Mouse (Mus musculus): ENCODE data around the gene Rrad.
A peak's percentile ranks its signal among the peaks of the same experiment; 100 is the strongest.

Gene Rrad

GRCm38 (mm10) chr8:104601386-104601785 lies 29.7 kb downstream of the Rrad start:
- Histone ChIP-seq H3K36me3 (ENCODE audit: control insufficient read depth, insufficient read depth, low read length, poor library complexity, severe bottlenecking) (no peaks in the 10 kb centered on the region), H3K27me3 (ENCODE audit: control insufficient read depth, insufficient read depth, low read length, poor library complexity, severe bottlenecking) (no peaks in the 10 kb centered on the region)
- DNase-seq (ENCODE audit: low read depth, low spot score), result no peak

GRCm38 (mm10) chr8:104598496-104598895 lies 32.6 kb downstream of the Rrad start:
- Histone ChIP-seq H3K27me3 (ENCODE audit: control insufficient read depth, insufficient read depth, low read length, poor library complexity, severe bottlenecking) (no peaks in the 10 kb centered on the region), H3K36me3 (ENCODE audit: control insufficient read depth, insufficient read depth, low read length, poor library complexity, severe bottlenecking) (no peaks in the 10 kb centered on the region)
- no peak for DNase-seq (ENCODE audit: low read depth, low spot score)

- DNase-seq (ENCODE audit: low read depth, low spot score), result no peak
- Histone ChIP-seq H3K36me3 (ENCODE audit: control insufficient read depth, insufficient read depth, low read length, poor library complexity, severe bottlenecking) (no peaks in the 10 kb centered on the region), H3K27me3 (ENCODE audit: control insufficient read depth, insufficient read depth, low read length, poor library complexity, severe bottlenecking) (no peaks in the 10 kb centered on the region)
These were observed 33.5 kb downstream of the Rrad start for GRCm38 (mm10) chr8:104597656-104598055.

- Histone ChIP-seq H3K27me3 (ENCODE audit: control insufficient read depth, insufficient read depth, low read length, poor library complexity, severe bottlenecking) (no peaks in the 10 kb centered on the region), H3K36me3 (ENCODE audit: control insufficient read depth, insufficient read depth, low read length, poor library complexity, severe bottlenecking) (no peaks in the 10 kb centered on the region)
- no peak for DNase-seq (ENCODE audit: low read depth, low spot score)
These were observed 35.2 kb downstream of the Rrad start for GRCm38 (mm10) chr8:104595773-104596536.

- no peaks in the 10 kb centered on the region for H3K27me3 ChIP-seq (ENCODE audit: control insufficient read depth, insufficient read depth, low read length, poor library complexity, severe bottlenecking)
- no peaks in the 10 kb centered on the region for H3K36me3 ChIP-seq (ENCODE audit: control insufficient read depth, insufficient read depth, low read length, poor library complexity, severe bottlenecking)
- no peak for DNase-seq (ENCODE audit: low read depth, low spot score)
These were observed 36.3 kb downstream of the Rrad start for GRCm38 (mm10) chr8:104594611-104595362.

GRCm38 (mm10) chr8:104593536-104594325 lies 37.4 kb downstream of the Rrad start:
- Histone ChIP-seq H3K36me3 (ENCODE audit: control insufficient read depth, insufficient read depth, low read length, poor library complexity, severe bottlenecking) (no peaks in the 10 kb centered on the region), H3K27me3 (ENCODE audit: control insufficient read depth, insufficient read depth, low read length, poor library complexity, severe bottlenecking) (no peaks in the 10 kb centered on the region)
- DNase-seq (ENCODE audit: low read depth, low spot score), result no peak

GRCm38 (mm10) chr8:104592566-104592965 lies 38.6 kb downstream of the Rrad start:
- no peak for DNase-seq (ENCODE audit: low read depth, low spot score)
- no peaks in the 10 kb centered on the region for H3K27me3 ChIP-seq (ENCODE audit: control insufficient read depth, insufficient read depth, low read length, poor library complexity, severe bottlenecking)
- H3K36me3 ChIP-seq (ENCODE audit: control insufficient read depth, insufficient read depth, low read length, poor library complexity, severe bottlenecking), result no peaks in the 10 kb centered on the region

GRCm38 (mm10) chr8:104591856-104592255 lies 39.3 kb downstream of the Rrad start:
- no peaks in the 10 kb centered on the region for H3K36me3 ChIP-seq (ENCODE audit: control insufficient read depth, insufficient read depth, low read length, poor library complexity, severe bottlenecking)
- H3K27me3 ChIP-seq (ENCODE audit: control insufficient read depth, insufficient read depth, low read length, poor library complexity, severe bottlenecking), result no peaks in the 10 kb centered on the region
- DNase-seq (ENCODE audit: low read depth, low spot score), result no peak

- Histone ChIP-seq H3K27me3 (ENCODE audit: control insufficient read depth, insufficient read depth, low read length, poor library complexity, severe bottlenecking) (no peaks in the 10 kb centered on the region), H3K36me3 (ENCODE audit: control insufficient read depth, insufficient read depth, low read length, poor library complexity, severe bottlenecking) (no peaks in the 10 kb centered on the region)
- peak; percentile 94 for DNase-seq (ENCODE audit: low read depth, low spot score)
These were observed 39.8 kb downstream of the Rrad start, which contains the start of gene Pdp2 for GRCm38 (mm10) chr8:104591133-104591834. Gene Pdp2 (plus strand): TSS chr8:104591451.

GRCm38 (mm10) chr8:104590284-104590683 lies 40.8 kb downstream of the Rrad start:
- no peak for DNase-seq (ENCODE audit: low read depth, low spot score)
- no peaks in the 10 kb centered on the region for H3K36me3 ChIP-seq (ENCODE audit: control insufficient read depth, insufficient read depth, low read length, poor library complexity, severe bottlenecking)
- H3K27me3 ChIP-seq (ENCODE audit: control insufficient read depth, insufficient read depth, low read length, poor library complexity, severe bottlenecking), result no peaks in the 10 kb centered on the region

- no peaks in the 10 kb centered on the region for H3K27me3 ChIP-seq (ENCODE audit: control insufficient read depth, insufficient read depth, low read length, poor library complexity, severe bottlenecking)
- H3K36me3 ChIP-seq (ENCODE audit: control insufficient read depth, insufficient read depth, low read length, poor library complexity, severe bottlenecking), result no peaks in the 10 kb centered on the region
- DNase-seq (ENCODE audit: low read depth, low spot score), result no peak
These were observed 46.6 kb downstream of the Rrad start for GRCm38 (mm10) chr8:104584522-104584921.
